Mouse (Mus musculus) liver, postnatal 0 days (tissue): ENCODE data around the gene Spock1.

Source experiments
- CTCF ChIP-seq: sonication (generic); IDR thresholded peaks from 2 replicates; pipeline ENCODE4 v1.5.1; 2016; ENCODE audit warnings: antibody characterized with exemption, low read depth
- EP300 ChIP-seq: IDR thresholded peaks from 2 replicates; pipeline ENCODE4 v1.6.1; 2016; ENCODE audit warnings: antibody characterized with exemption, low read depth, mild to moderate bottlenecking

DNA sequence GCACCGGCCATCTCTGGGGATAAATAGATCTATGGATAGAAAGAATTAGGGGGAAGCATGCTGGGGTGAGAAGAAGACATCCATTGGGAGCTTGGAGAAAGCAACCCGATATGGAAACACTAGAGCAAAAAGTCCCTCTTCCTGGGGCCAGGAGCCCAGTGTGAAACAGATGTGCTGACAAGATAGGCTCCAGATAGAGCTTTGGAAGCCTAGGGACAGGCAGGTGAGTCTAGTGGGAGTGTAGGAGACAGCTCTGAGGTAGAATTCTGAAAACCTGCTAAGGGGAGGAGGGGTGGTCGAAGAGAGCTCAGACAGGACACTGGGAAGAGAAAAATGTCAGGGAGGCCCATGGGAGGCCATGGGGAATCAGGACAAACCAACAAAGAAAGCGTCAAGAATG lies 260.7 kb downstream of the Spock1 start:
- TF ChIP-seq CTCF (no peak), EP300 (no peak)
